Comparison of ENCODE assay signal across 12 mouse cellular contexts in the genomic region with DNA sequence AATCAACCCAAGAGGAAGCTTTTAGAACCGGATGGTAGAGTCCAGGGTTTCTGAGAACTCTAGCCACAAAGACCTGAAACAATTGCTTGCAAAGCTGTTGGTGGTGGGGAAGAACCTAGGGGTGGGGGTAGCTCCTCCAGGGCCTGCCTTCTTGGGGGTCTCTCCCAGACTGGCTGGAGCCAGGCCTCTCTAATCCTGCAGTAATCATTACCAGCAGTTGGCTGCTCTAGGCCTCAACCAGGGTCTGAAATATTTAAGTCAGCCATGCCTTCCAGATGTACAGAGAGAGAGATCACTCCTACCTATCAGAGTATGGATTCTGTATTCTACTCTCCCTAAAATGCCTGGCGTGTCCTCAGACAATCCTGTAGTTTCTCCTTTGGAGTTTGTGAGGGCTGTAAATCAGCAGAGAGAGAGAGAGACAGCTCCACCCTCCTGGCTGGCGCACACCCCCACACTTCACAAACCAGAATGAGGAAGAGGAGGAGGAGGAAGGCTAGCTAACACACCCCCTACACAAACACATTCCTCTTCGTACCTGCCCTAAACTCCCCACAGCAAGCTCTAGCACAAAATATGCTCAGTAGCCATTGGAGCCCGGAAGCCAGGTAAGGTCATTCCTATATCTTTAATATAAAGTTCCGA. TPM values are rescaled to one million over a fixed set of nuclear protein-coding genes. Genes with fewer than 3 reads are reported as not detected.
A peak's percentile ranks its signal among the peaks of the same experiment; 100 is the strongest.
DNase-seq lines count a peak whose midpoint lies in the region; ATAC-seq and TF ChIP-seq lines count a peak whose summit lies in the region.
"Had no signal": no experiment of that assay in that cellular context is flagged by ENCODE, and none has a peak within 500 bp of the region (broad histone marks: within the 10 kb centered on the region; RNA-seq: fewer than 3 reads in every experiment).

No protein-coding gene starts in this region.

- H3K27me3 ChIP-seq in lung, embryonic 14.5 days (ENCODE audit: insufficient read depth, low read length), result no peaks in the 10 kb centered on the region
- H3K27me3 ChIP-seq in neural tube, embryonic 15.5 days (replicated peaks), result 0 out of 2 replicates have a peak, but pooled peaks cover 3% of the 10 kb centered on the region

- no peak for DNase-seq in gastrocnemius, adult 2 months
- no peak for DNase-seq in gastrocnemius, postnatal 25 days
- DNase-seq in lung, embryonic 14.5 days, result no peak
- DNase-seq in lung, postnatal 25 days (ENCODE audit: low spot score), result no peak
- DNase-seq in induced T-regulatory cell, adult 2 months (ENCODE audit: low read depth), result peak; percentile 28
- DNase-seq in thymus, postnatal 36 days, result no peak
- DNase-seq in ovary, adult 18-20 months (ENCODE audit: low spot score), result no peak
- DNase-seq: cerebellum, postnatal 10 days had no signal

- peaks cover 36% of the 10 kb centered on the region for H3K36me3 ChIP-seq in lung, embryonic 14.5 days (ENCODE audit: insufficient read depth)
- peaks cover 23% of the 10 kb centered on the region for H3K36me3 ChIP-seq in neural tube, embryonic 15.5 days

- H3K27ac ChIP-seq in gastrocnemius, adult 2 months, result peak overlapping the region; percentile 94
- H3K27ac ChIP-seq in lung, embryonic 14.5 days (ENCODE audit: low read depth), result peak overlapping the region; percentile 99; the same call in 1 of the 2 replicates
- H3K27ac ChIP-seq in neural tube, embryonic 15.5 days (replicated peaks), result no peak overlapping the region
- H3K27ac ChIP-seq: macrophage had no signal

- ATAC-seq in lung, embryonic 14.5 days (ENCODE audit: insufficient read depth), result no peak
- ATAC-seq in neural tube, embryonic 15.5 days (ENCODE audit: low FRiP score), result no peak

- no peak overlapping the region for H3K9ac ChIP-seq in lung, embryonic 14.5 days
- no peak overlapping the region for H3K9ac ChIP-seq in neural tube, embryonic 15.5 days (replicated peaks)

- WGBS in lung, embryonic 14.5 days, result 63% methylated on average over 6 of the region's 6 CpGs
- WGBS in neural tube, embryonic 15.5 days, result 59% methylated on average over 6 of the region's 6 CpGs

- H3K4me1 ChIP-seq in lung, embryonic 14.5 days (ENCODE audit: insufficient read depth), result peaks cover 11% of the 10 kb centered on the region
- H3K4me1 ChIP-seq in neural tube, embryonic 15.5 days, result peaks cover 43% of the 10 kb centered on the region

- intact Hi-C loops in gastrocnemius, adult 2 months (cut with DNase I), result no loop called here

- H3K4me3 ChIP-seq in gastrocnemius, adult 2 months, result no peak overlapping the region
- no peak overlapping the region for H3K4me3 ChIP-seq in lung, embryonic 14.5 days (ENCODE audit: low read depth, low read length)
- no peak overlapping the region for H3K4me3 ChIP-seq in neural tube, embryonic 15.5 days (replicated peaks)

- TF ChIP-seq CTCF in gastrocnemius, adult 2 months (IDR thresholded peaks at IDR 0.05), result no peak
- no peak for TF ChIP-seq CTCF in lung, embryonic 14.5 days (IDR thresholded peaks at IDR 0.05; ENCODE audit: low read depth)

- no peaks in the 10 kb centered on the region for H3K9me3 ChIP-seq in lung, embryonic 14.5 days (ENCODE audit: low read depth, low read length)
- no peaks in the 10 kb centered on the region for H3K9me3 ChIP-seq in neural tube, embryonic 15.5 days (replicated peaks)

- H3K4me2 ChIP-seq in lung, embryonic 14.5 days, result peak overlapping the region; percentile 97; the same call in 1 of the 2 replicates
- H3K4me2 ChIP-seq in neural tube, embryonic 15.5 days, result 0 out of 2 replicates have a peak overlapping the region, but pooled peaks have one; percentile 82

RNA-seq across cellular contexts. Expression of a gene that starts 0.5 kb away (rescaled TPM):
- total RNA-seq in gastrocnemius, adult 2 months (2021), result 10 to 100 TPM; 21.0 to 29.3 TPM
- 10 to 100 TPM; 19.2 to 22.9 TPM for total RNA-seq in gastrocnemius, postnatal 25 days (2021)
- 68.5 and 75.4 TPM in 2 replicates for polyA plus RNA-seq in lung, embryonic 14.5 days (2014; fragmentation: Nextera tagmentation; extraction: Ambion mirVana)
- polyA plus RNA-seq in neural tube, embryonic 15.5 days (2015; fragmentation: Nextera tagmentation; extraction: Ambion mirVana), result 23.4 and 28.2 TPM in 2 replicates

RNA-seq across cellular contexts. Expression of a gene that starts 7.5 kb away (rescaled TPM):
- 10 to 100 TPM; 31.0 to 42.5 TPM for total RNA-seq in gastrocnemius, adult 2 months (2021)
- total RNA-seq in gastrocnemius, postnatal 25 days (2021), result 10 to 100 TPM; 32.8 to 36.4 TPM
- 61.3 and 63.6 TPM in 2 replicates for polyA plus RNA-seq in lung, embryonic 14.5 days (2014; fragmentation: Nextera tagmentation; extraction: Ambion mirVana)
- polyA plus RNA-seq in neural tube, embryonic 15.5 days (2015; fragmentation: Nextera tagmentation; extraction: Ambion mirVana), result 89.1 and 96.2 TPM in 2 replicates

RNA-seq across cellular contexts. Expression of a gene that starts 8.2 kb away (rescaled TPM):
- 10 to 100 TPM; 18.0 to 25.4 TPM for total RNA-seq in gastrocnemius, adult 2 months (2021)
- total RNA-seq in gastrocnemius, postnatal 25 days (2021), result 10 to 100 TPM; 16.2 to 16.6 TPM
- polyA plus RNA-seq in lung, embryonic 14.5 days (2014; fragmentation: Nextera tagmentation; extraction: Ambion mirVana), result 13.0 and 14.8 TPM in 2 replicates
- 12.9 and 15.8 TPM in 2 replicates for polyA plus RNA-seq in neural tube, embryonic 15.5 days (2015; fragmentation: Nextera tagmentation; extraction: Ambion mirVana)

RNA-seq across cellular contexts. Expression of a gene that starts 24.8 kb away (rescaled TPM):
- total RNA-seq in gastrocnemius, adult 2 months (2021), result under 1 TPM; 0.10 to 0.11 TPM
- total RNA-seq in gastrocnemius, postnatal 25 days (2021), result under 1 TPM; 0.19 to 0.33 TPM
- 1.7 and 2.1 TPM in 2 replicates for polyA plus RNA-seq in lung, embryonic 14.5 days (2014; fragmentation: Nextera tagmentation; extraction: Ambion mirVana)
- polyA plus RNA-seq in neural tube, embryonic 15.5 days (2015; fragmentation: Nextera tagmentation; extraction: Ambion mirVana), result 17.4 and 19.4 TPM in 2 replicates
- total RNA-seq: neutrophil, adult 5-6 weeks had no signal

RNA-seq across cellular contexts. Expression of a gene that starts 31.8 kb away (rescaled TPM):
- total RNA-seq in gastrocnemius, adult 2 months (2021), result 1 to 10 TPM; 5.9 to 6.8 TPM
- 1 to 10 TPM; 5.4 to 5.9 TPM for total RNA-seq in gastrocnemius, postnatal 25 days (2021)
- polyA plus RNA-seq in lung, embryonic 14.5 days (2014; fragmentation: Nextera tagmentation; extraction: Ambion mirVana), result 0.39 TPM in 2 replicates
- 1.5 and 2.6 TPM in 2 replicates for polyA plus RNA-seq in neural tube, embryonic 15.5 days (2015; fragmentation: Nextera tagmentation; extraction: Ambion mirVana)
- total RNA-seq: adrenal gland, postnatal 14 days; neutrophil, adult 5-6 weeks had no signal
- polyA plus RNA-seq: macrophage had no signal
